Mouse (Mus musculus): ENCODE measurements around the gene AI837181.
"Not testable (repeated sequence)": the region's sequence is repeated elsewhere in the genome, so short reads cannot be mapped to it uniquely, and the experiment has no call there.

AI837181 gene

GRCm38 (mm10) chr19:5424782-5425741, at the start of gene AI837181, which contains the start of gene Drap1:
Gene AI837181, plus strand, starts transcription at chr19:5425144.
Gene Drap1, minus strand, starts transcription at chr19:5424979.
- peak; percentile 89 for DNase-seq (ENCODE audit: low spot score)

- DNase-seq (ENCODE audit: low spot score) = no peak
Measured at GRCm38 (mm10) chr19:5377446-5377845, 47.5 kb upstream of the AI837181 start.

- no peak for DNase-seq (ENCODE audit: low spot score)
Measured at GRCm38 (mm10) chr19:5383326-5383725, 41.6 kb upstream of the AI837181 start.

- no peak for DNase-seq (ENCODE audit: low spot score)
Measured at GRCm38 (mm10) chr19:5384715-5385114, 40.2 kb upstream of the AI837181 start.

DNA sequence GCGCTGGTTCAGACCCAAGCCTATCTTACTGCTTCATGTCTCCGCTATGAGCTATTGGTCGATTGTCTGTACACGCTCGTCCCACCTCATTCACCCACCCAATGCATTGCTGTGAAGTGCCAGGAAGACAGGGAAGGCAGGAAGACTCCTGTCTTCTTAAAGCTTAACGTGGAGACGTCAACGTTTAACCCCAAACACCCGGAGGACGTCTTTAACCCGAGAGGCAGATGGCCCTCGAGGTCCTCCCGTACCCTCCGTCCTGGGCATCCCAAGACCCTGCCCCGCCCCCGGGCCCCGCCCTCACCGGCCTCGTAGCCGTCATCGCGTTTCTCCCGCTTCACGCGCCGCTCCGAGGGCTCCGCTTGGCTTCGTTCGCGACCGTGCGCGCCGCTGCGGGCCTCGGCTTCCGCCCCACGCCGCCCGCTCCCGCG, 36.9 kb upstream of the AI837181 start:
- DNase-seq (ENCODE audit: low spot score) = no peak

GRCm38 (mm10) chr19:5388588-5389242, 36.2 kb upstream of the AI837181 start, which contains the start of gene Sart1:
Gene Sart1, minus strand, starts transcription at chr19:5388703.
- peak; percentile 96 for DNase-seq (ENCODE audit: low spot score)

DNA sequence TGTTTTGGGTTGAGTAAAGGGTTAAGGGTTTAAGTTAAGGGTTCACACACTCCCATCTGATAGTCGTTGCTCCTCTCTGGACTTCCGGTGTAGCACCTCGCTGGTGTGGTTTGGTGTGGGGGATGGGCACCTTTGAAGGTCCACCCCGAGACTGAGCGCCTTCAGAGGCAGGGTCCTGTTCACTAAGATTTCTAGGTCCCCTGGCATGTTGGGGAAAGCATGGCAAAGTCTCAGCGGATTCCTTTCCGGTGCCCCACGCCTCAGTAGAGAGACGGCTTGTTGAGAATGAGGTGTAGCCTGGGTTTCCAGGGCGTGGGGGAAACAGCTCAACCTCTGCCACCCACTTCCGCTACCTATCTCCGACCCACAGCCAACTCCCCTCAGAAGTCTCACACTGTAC, 35.3 kb upstream of the AI837181 start:
- DNase-seq (ENCODE audit: low spot score) = peak; percentile 88

DNA sequence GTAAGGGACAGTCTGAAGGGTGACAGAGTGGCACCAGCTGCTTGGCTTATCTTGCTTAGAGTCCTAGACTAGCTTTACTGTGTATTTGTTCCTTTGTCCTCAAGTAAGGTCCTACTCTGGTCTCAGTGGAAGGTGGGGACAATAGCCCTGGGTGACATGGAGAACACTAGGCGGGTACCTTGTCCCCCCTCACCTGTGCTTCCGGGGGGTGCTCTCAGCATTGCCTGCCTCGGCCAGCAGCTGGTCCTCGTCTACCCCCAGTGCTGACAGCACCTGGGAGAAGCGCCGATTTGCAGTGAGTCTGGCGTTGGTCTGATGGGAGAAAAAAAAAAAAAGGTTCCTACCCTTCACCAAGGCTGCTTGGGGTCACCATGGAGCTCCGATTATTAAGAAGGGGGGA, 34.5 kb upstream of the AI837181 start:
- DNase-seq (ENCODE audit: low spot score) = no peak

DNA sequence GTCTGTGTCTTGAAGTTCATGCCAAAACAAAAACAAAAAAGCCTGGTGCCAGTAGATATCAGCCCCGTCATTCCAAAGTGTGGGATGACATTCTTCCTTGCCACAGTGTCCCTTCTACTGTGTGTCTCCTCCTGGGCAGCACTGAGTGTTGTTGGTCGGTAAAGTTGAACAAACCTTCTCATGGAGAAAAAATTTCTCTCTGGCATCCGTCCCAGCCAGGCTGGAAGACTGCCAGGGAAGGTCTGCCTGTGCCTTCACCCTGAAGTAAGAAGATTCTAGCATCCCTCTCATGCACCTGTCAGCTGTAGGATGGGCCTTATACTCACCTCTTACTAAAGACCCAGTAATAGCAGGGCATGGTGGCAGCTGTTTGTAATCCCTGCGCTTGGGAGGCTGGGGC, 32.1 kb upstream of the AI837181 start:
- DNase-seq (ENCODE audit: low spot score) = no peak

- no peak for DNase-seq (ENCODE audit: low spot score)
Measured at GRCm38 (mm10) chr19:5394168-5394567, 30.8 kb upstream of the AI837181 start.

DNA sequence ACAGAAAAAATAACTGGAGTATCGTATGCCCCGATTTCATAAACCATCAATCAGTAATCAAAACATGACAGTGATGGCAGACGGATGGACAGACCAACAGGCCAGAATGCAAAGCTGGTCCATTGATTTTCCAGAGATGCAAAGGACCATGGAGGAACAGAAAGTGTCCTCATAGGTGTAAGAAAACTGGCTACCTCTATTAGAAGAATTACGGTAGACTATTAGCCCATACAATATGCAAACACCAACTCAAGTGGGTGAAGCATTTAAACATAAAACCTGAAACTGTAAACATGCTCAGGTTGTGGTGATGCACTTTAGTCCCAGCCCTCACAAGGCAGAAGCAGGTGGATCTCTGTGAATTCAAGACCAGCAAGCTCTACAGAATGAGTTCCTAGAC, 29.6 kb upstream of the AI837181 start:
- no peak for DNase-seq (ENCODE audit: low spot score)

GRCm38 (mm10) chr19:5401073-5401472, 23.9 kb upstream of the AI837181 start:
- not testable (repeated sequence) for DNase-seq (ENCODE audit: low spot score)

GRCm38 (mm10) chr19:5402293-5402692, 22.7 kb upstream of the AI837181 start, which contains the start of gene Tsga10ip:
Gene Tsga10ip, minus strand, starts transcription at chr19:5402526.
- no peak for DNase-seq (ENCODE audit: low spot score)

DNA sequence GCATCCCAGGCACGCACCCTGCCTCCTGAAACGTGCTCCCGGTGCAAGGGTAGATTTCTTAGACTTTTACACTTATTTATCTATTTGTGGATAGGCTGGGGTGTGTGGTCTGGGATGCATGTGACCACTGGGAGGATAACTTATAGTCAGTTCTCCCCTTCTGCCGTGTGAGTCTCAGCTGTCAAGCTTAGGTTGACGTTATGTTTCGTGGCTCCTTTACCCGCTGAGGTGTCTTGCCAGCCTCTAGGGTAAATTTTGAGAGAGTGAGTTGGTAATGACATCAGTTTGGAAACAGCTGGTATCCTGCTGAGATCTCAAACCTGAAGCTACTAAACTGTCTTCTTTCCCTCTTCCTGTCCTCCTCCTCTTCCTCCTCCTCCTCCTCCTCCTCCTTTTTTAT, 19.0 kb upstream of the AI837181 start:
- DNase-seq (ENCODE audit: low spot score) = peak; percentile 62

DNA sequence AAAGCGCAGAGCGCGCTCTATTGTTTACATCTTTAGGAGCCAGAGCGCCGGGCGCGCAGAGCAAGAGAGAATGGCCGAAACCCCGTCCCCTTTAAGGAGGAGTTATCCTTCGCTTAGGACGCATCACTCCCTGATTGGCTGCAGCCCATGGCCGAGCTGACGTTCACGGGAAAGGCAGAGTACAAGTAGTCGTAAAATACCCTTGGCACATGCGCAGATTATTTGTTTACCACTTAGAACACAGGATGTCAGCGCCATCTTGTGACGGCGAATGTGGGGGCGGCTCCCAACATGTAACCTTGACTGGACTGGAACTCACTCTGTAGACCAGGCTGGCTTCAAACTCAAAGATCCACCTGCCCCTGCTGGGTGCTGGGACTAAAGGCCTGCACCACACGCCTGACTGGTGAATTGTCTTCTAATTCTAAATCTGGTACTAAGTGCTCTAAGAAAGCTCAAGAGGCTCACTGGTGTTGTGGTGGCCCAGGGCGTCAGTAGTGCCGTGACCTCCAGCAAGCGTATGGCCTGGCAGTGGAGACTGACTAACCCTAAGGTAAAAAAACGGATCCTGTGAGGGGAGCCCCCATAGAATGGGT, 18.3 kb upstream of the AI837181 start:
- DNase-seq (ENCODE audit: low spot score) = peak; percentile 76

DNA sequence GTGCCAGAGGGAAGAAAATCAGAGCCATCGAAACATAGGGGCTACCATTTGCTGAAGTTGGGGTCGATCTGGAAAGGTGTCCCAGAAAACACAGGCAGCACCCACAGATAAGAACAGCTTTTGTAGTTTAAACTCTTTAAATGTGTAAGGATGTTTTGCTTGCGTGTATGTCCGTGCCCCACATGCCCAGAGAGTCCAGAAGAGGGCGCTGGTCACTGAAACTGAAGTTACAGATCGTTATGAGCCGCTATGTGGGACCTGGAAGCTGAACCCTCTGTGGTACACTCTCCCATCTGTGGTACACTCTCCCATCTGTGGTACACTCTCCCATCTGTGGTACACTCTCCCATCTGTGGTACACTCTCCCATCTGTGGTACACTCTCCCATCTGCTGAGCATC, 17.8 kb upstream of the AI837181 start:
- DNase-seq (ENCODE audit: low spot score) = peak; percentile 73

- no peak for DNase-seq (ENCODE audit: low spot score)
Measured at GRCm38 (mm10) chr19:5408057-5409001, 16.6 kb upstream of the AI837181 start.

GRCm38 (mm10) chr19:5409068-5409467, 15.9 kb upstream of the AI837181 start:
- no peak for DNase-seq (ENCODE audit: low spot score)

GRCm38 (mm10) chr19:5410641-5411040, 14.3 kb upstream of the AI837181 start:
- DNase-seq (ENCODE audit: low spot score) = no peak

- no peak for DNase-seq (ENCODE audit: low spot score)
Measured at GRCm38 (mm10) chr19:5411961-5412360, 13.0 kb upstream of the AI837181 start.

- no peak for DNase-seq (ENCODE audit: low spot score)
Measured at GRCm38 (mm10) chr19:5413840-5414239, 11.1 kb upstream of the AI837181 start.

Measured in T-cell, adult 2 months (primary cell).